Mouse (Mus musculus): ENCODE results near the gene Eps8l1. TPM values are rescaled to one million over a fixed set of nuclear protein-coding genes. Genes with fewer than 3 reads are reported as not detected.

Eps8l1 gene
- polyA plus RNA-seq, 1 experiment = 10.6 TPM

DNA sequence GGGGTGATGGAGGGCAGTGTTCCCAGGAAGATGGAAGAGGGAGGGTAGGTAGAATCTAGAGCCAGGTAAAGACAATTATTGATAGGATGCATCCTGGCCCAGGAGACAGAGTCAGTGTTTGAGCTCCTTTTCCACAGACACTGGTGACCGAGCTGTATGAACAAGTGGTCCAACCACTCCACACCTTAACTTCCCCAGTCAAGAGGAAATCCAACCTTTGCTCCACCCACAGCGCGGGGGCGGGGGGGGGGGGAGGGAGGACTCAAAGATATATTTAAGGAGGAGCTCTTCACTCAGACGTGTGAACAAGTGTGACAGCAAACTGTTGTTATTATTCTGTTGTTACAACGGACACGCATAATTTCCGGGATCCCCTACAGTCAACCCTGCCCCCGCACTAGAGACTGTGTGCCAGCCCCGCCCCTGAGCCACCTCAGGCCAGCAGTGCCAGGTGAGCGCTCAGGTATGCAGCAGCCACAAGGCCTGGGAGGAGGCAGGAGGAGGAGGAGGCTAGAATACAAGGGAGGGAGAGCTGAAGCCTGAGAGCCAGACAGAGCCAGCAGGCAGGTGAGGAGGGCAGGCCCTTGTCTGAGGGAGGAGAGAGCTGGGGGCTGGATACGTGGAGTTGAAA lies 3.8 kb downstream of the Eps8l1 start:
- TF ChIP-seq CTCF (IDR thresholded peaks at IDR 0.05; ENCODE audit: borderline replicate concordance, insufficient read depth, low read depth, low read length) (no peak), POLR2A (IDR thresholded peaks at IDR 0.05; ENCODE audit: borderline replicate concordance, insufficient read depth, low read length) (no peak)
- H3K4me3 ChIP-seq (replicated peaks; ENCODE audit: insufficient read depth, low read depth, low read length) = no peak overlapping the region
- no peaks in the 10 kb centered on the region; the same call in none of the 2 replicates for H3K4me1 ChIP-seq (ENCODE audit: control insufficient read depth, insufficient read depth, low read length)
- 13% methylated on average over 12 of the region's 12 CpGs for WGBS
- DNase-seq = no peak
- no peak overlapping the region for H3K27ac ChIP-seq (ENCODE audit: insufficient read depth, low read length)
- no peaks in the 10 kb centered on the region for H3K27me3 ChIP-seq (ENCODE audit: control insufficient read depth, insufficient read depth, low read length)

- H3K4me1 ChIP-seq (ENCODE audit: control insufficient read depth, insufficient read depth, low read length) = peaks cover 7% of the 10 kb centered on the region
- H3K27ac ChIP-seq (ENCODE audit: insufficient read depth, low read length) = no peak overlapping the region
- TF ChIP-seq CTCF (IDR thresholded peaks at IDR 0.05; ENCODE audit: borderline replicate concordance, insufficient read depth, low read depth, low read length) (no peak), POLR2A (IDR thresholded peaks at IDR 0.05; ENCODE audit: borderline replicate concordance, insufficient read depth, low read length) (no peak)
- no peaks in the 10 kb centered on the region for H3K27me3 ChIP-seq (ENCODE audit: control insufficient read depth, insufficient read depth, low read length)
- DNase-seq = no peak
- H3K4me3 ChIP-seq (replicated peaks; ENCODE audit: insufficient read depth, low read depth, low read length) = no peak overlapping the region
- WGBS = 40% methylated on average over 3 of the region's 3 CpGs
These were observed 7.3 kb downstream of the Eps8l1 start for GRCm38 (mm10) chr7:4467801-4468200.

GRCm38 (mm10) chr7:4470275-4471178 lies 10.1 kb downstream of the Eps8l1 start:
- Histone ChIP-seq H3K4me1 (ENCODE audit: control insufficient read depth, insufficient read depth, low read length) (peaks cover 7% of the 10 kb centered on the region), H3K4me3 (replicated peaks; ENCODE audit: insufficient read depth, low read depth, low read length) (peak overlapping the region; percentile 51), H3K27me3 (ENCODE audit: control insufficient read depth, insufficient read depth, low read length) (no peaks in the 10 kb centered on the region), H3K27ac (ENCODE audit: insufficient read depth, low read length) (no peak overlapping the region)
- 5% methylated on average over 35 of the region's 35 CpGs for WGBS
- TF ChIP-seq CTCF (IDR thresholded peaks at IDR 0.05; ENCODE audit: borderline replicate concordance, insufficient read depth, low read depth, low read length) (no peak), POLR2A (IDR thresholded peaks at IDR 0.05; ENCODE audit: borderline replicate concordance, insufficient read depth, low read length) (no peak)
- peak; percentile 58 for DNase-seq

- DNase-seq = peak; percentile 72 to 80
- 3% methylated on average over 24 of the region's 24 CpGs for WGBS
- TF ChIP-seq POLR2A (IDR thresholded peaks at IDR 0.05; ENCODE audit: borderline replicate concordance, insufficient read depth, low read length) (no peak), CTCF (IDR thresholded peaks at IDR 0.05; ENCODE audit: borderline replicate concordance, insufficient read depth, low read depth, low read length) (peak; percentile 72)
- Histone ChIP-seq H3K27ac (ENCODE audit: insufficient read depth, low read length) (no peak overlapping the region), H3K4me1 (ENCODE audit: control insufficient read depth, insufficient read depth, low read length) (peaks cover 7% of the 10 kb centered on the region), H3K27me3 (ENCODE audit: control insufficient read depth, insufficient read depth, low read length) (no peaks in the 10 kb centered on the region), H3K4me3 (replicated peaks; ENCODE audit: insufficient read depth, low read depth, low read length) (peak overlapping the region; percentile 51)
These were observed 10.7 kb downstream of the Eps8l1 start for GRCm38 (mm10) chr7:4471179-4471555.

- TF ChIP-seq POLR2A (IDR thresholded peaks at IDR 0.05; ENCODE audit: borderline replicate concordance, insufficient read depth, low read length) (no peak), CTCF (IDR thresholded peaks at IDR 0.05; ENCODE audit: borderline replicate concordance, insufficient read depth, low read depth, low read length) (no peak)
These were observed 13.5 kb downstream of the Eps8l1 start for GRCm38 (mm10) chr7:4473940-4474339.

GRCm38 (mm10) chr7:4478021-4478795 lies 17.7 kb downstream of the Eps8l1 start:
- Histone ChIP-seq H3K27me3 (ENCODE audit: control insufficient read depth, insufficient read depth, low read length) (no peaks in the 10 kb centered on the region), H3K4me3 (replicated peaks; ENCODE audit: insufficient read depth, low read depth, low read length) (peak overlapping the region; percentile 54), H3K27ac (ENCODE audit: insufficient read depth, low read length) (no peak overlapping the region), H3K4me1 (ENCODE audit: control insufficient read depth, insufficient read depth, low read length) (no peaks in the 10 kb centered on the region; the same call in 1 of the 2 replicates)
- WGBS = 1% methylated on average over 39 of the region's 39 CpGs
- peak; percentile 76 to 86 for DNase-seq
- TF ChIP-seq CTCF (IDR thresholded peaks at IDR 0.05; ENCODE audit: borderline replicate concordance, insufficient read depth, low read depth, low read length) = no peak
- TF ChIP-seq POLR2A (IDR thresholded peaks at IDR 0.05; ENCODE audit: borderline replicate concordance, insufficient read depth, low read length) = peak; percentile 18; the same call in 1 of the 2 replicates

More at GRCm38 (mm10) chr7:4473940-4474339, 13.5 kb downstream of the Eps8l1 start:
- 17% methylated on average over 19 of the region's 19 CpGs for WGBS
- H3K4me1 ChIP-seq (ENCODE audit: control insufficient read depth, insufficient read depth, low read length) = peaks cover 7% of the 10 kb centered on the region
- H3K4me3 ChIP-seq (replicated peaks; ENCODE audit: insufficient read depth, low read depth, low read length) = no peak overlapping the region
- no peaks in the 10 kb centered on the region for H3K27me3 ChIP-seq (ENCODE audit: control insufficient read depth, insufficient read depth, low read length)
- H3K27ac ChIP-seq (ENCODE audit: insufficient read depth, low read length) = no peak overlapping the region
- DNase-seq = no peak

DNA sequence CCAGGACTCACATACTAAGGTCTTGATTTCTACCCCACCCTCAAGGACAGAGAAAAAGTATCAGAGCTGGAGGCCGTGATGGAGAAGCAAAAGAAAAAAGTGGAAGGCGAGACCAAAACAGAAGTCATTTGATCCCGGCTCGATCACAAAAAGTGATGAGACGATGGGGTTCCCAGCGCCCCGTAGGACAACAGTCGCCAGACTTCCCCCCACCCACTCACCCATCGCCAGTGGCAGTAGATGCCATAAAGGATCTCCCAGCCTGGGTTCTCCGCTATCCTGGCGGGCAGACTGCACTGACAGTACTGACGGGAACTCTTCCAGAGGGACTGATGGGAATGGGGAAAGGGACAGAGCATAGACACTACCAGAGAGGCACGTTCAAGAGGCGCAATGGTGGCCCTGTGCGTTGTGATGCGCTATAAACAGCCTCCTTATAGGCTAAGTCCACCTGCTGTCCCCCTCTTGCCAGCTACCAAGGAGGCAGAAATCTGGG lies 18.4 kb downstream of the Eps8l1 start:
- DNase-seq = no peak
- no peak for TF ChIP-seq CTCF (IDR thresholded peaks at IDR 0.05; ENCODE audit: borderline replicate concordance, insufficient read depth, low read depth, low read length)
- no peak for TF ChIP-seq POLR2A (IDR thresholded peaks at IDR 0.05; ENCODE audit: borderline replicate concordance, insufficient read depth, low read length)
- WGBS = 2% methylated on average over 16 of the region's 16 CpGs
- Histone ChIP-seq H3K4me3 (replicated peaks; ENCODE audit: insufficient read depth, low read depth, low read length) (peak overlapping the region; percentile 54), H3K27ac (ENCODE audit: insufficient read depth, low read length) (no peak overlapping the region), H3K27me3 (ENCODE audit: control insufficient read depth, insufficient read depth, low read length) (no peaks in the 10 kb centered on the region), H3K4me1 (ENCODE audit: control insufficient read depth, insufficient read depth, low read length) (no peaks in the 10 kb centered on the region; the same call in 1 of the 2 replicates)

Measured in cerebellum, adult 2 months (tissue).